Comparison of ENCODE assay signal across 8 mouse cellular contexts in genomic region chr6:115609121-115609520, GRCm38 (mm10). TPM values are rescaled to one million over a fixed set of nuclear protein-coding genes. Genes with fewer than 3 reads are reported as not detected.
DNase-seq lines count a peak whose midpoint lies in the region; ATAC-seq lines count a peak whose summit lies in the region.

No protein-coding gene starts in this region.

- ATAC-seq in cerebellum, adult (ENCODE audit: insufficient number of reproducible peaks, low FRiP score, low TSS enrichment), result no peak
- no peak for ATAC-seq in midbrain, embryonic 14.5 days (ENCODE audit: low FRiP score, low TSS enrichment)
- ATAC-seq in midbrain, embryonic 15.5 days (replicated peaks), result no peak
- peak; percentile 74 for ATAC-seq in granulocyte monocyte progenitor cell, adult 5-6 weeks (replicated peaks; ENCODE audit: poor library complexity, severe bottlenecking)

- no peak overlapping the region for H3K4me2 ChIP-seq in midbrain, embryonic 14.5 days (ENCODE audit: low read length)
- no peak overlapping the region for H3K4me2 ChIP-seq in midbrain, embryonic 15.5 days

- peak; percentile 36 to 39 for DNase-seq in cerebellum, postnatal 14 days
- peak; percentile 44 for DNase-seq in midbrain, embryonic 14.5 days
- DNase-seq in thymus, postnatal 25 days, result peak; percentile 57
- DNase-seq in gastrocnemius, postnatal 4 days (ENCODE audit: low spot score in 2 of 2), result no peak
- no peak for DNase-seq in testis, postnatal 14 days (ENCODE audit: low spot score)

- no peak overlapping the region for H3K9ac ChIP-seq in midbrain, embryonic 14.5 days (replicated peaks; ENCODE audit: low read length)
- no peak overlapping the region for H3K9ac ChIP-seq in midbrain, embryonic 15.5 days

- H3K9me3 ChIP-seq in midbrain, embryonic 14.5 days (ENCODE audit: control insufficient read depth, low read length), result no peaks in the 10 kb centered on the region
- no peaks in the 10 kb centered on the region for H3K9me3 ChIP-seq in midbrain, embryonic 15.5 days

- WGBS in midbrain, embryonic 14.5 days, result 71% methylated on average over 3 of the region's 3 CpGs
- WGBS in midbrain, embryonic 15.5 days, result 75% methylated on average over 3 of the region's 3 CpGs

- no peaks in the 10 kb centered on the region for H3K27me3 ChIP-seq in midbrain, embryonic 14.5 days (ENCODE audit: control insufficient read depth, insufficient read depth, low read length)
- H3K27me3 ChIP-seq in midbrain, embryonic 15.5 days (replicated peaks), result no peaks in the 10 kb centered on the region

- peaks cover 43% of the 10 kb centered on the region for H3K36me3 ChIP-seq in midbrain, embryonic 14.5 days (ENCODE audit: control insufficient read depth, insufficient read depth, low read length)
- peaks cover 14% of the 10 kb centered on the region for H3K36me3 ChIP-seq in midbrain, embryonic 15.5 days (replicated peaks)

- H3K27ac ChIP-seq in midbrain, embryonic 14.5 days (replicated peaks; ENCODE audit: low read depth, low read length), result no peak overlapping the region
- H3K27ac ChIP-seq in midbrain, embryonic 15.5 days, result no peak overlapping the region

- no peak overlapping the region for H3K4me3 ChIP-seq in midbrain, embryonic 14.5 days (replicated peaks; ENCODE audit: low read depth, low read length)
- H3K4me3 ChIP-seq in midbrain, embryonic 15.5 days, result no peak overlapping the region

- H3K4me1 ChIP-seq in midbrain, embryonic 14.5 days (ENCODE audit: control insufficient read depth, insufficient read depth, low read length), result no peaks in the 10 kb centered on the region
- no peaks in the 10 kb centered on the region for H3K4me1 ChIP-seq in midbrain, embryonic 15.5 days

RNA-seq across cellular contexts. Expression of gene Mkrn2, which starts 7.4 kb away (rescaled TPM):
- 27.8 and 34.9 TPM in 2 replicates for polyA plus RNA-seq in midbrain, embryonic 14.5 days (2014; fragmentation: Nextera tagmentation; extraction: Ambion mirVana)
- 36.8 and 40.0 TPM in 2 replicates for polyA plus RNA-seq in midbrain, embryonic 15.5 days (2015; fragmentation: Nextera tagmentation; extraction: Ambion mirVana)
- 17.5 and 20.1 TPM in 2 replicates for total RNA-seq in granulocyte monocyte progenitor cell, adult 5-6 weeks (2014; fragmentation: Nextera tagmentation)
- 18.8 and 32.8 TPM in 2 replicates for total RNA-seq in granulocyte monocyte progenitor cell, adult 5-6 weeks (2017)
- total RNA-seq in gastrocnemius, postnatal 4 days (2021), result 10 to 100 TPM; 38.2 to 40.9 TPM

RNA-seq across cellular contexts. Expression of gene Mkrn2os, which starts 16.7 kb away (rescaled TPM):
- 0.20 and 0.34 TPM in 2 replicates for polyA plus RNA-seq in midbrain, embryonic 14.5 days (2014; fragmentation: Nextera tagmentation; extraction: Ambion mirVana)
- polyA plus RNA-seq in midbrain, embryonic 15.5 days (2015; fragmentation: Nextera tagmentation; extraction: Ambion mirVana), result 0.49 and 0.74 TPM in 2 replicates
- not detected in 2 replicates for total RNA-seq in granulocyte monocyte progenitor cell, adult 5-6 weeks (2014; fragmentation: Nextera tagmentation)
- total RNA-seq in granulocyte monocyte progenitor cell, adult 5-6 weeks (2017), result not detected in 2 replicates
- under 1 TPM; 0.26 to 0.29 TPM for total RNA-seq in gastrocnemius, postnatal 4 days (2021)

Comparison
In these comparisons a context has a peak if more than half of its experiments do, and no peak if none do; other contexts are left out.
1. DNase-seq: peak in cerebellum, postnatal 14 days (2 of 2), midbrain, embryonic 14.5 days (single experiment) and thymus, postnatal 25 days (single experiment); none in gastrocnemius, postnatal 4 days (0 of 2) and testis, postnatal 14 days (single experiment).